Mouse (Mus musculus) neutrophil, adult 5-6 weeks (primary cell): ENCODE data around the gene Id3. TPM values are rescaled to one million over a fixed set of nuclear protein-coding genes. Genes with fewer than 3 reads are reported as not detected.
A peak's percentile ranks its signal among the peaks of the same experiment; 100 is the strongest.

Source experiments
- ATAC-seq: fragments of 151-379, 151-347 bp; 2 replicates; pipeline ENCODE4 v1.8.0; 2017; ENCODE audit warnings: mild to moderate bottlenecking, moderate TSS enrichment; ENCODE audit not compliant: insufficient number of reproducible peaks, poor library complexity, low FRiP score, severe bottlenecking; ENCODE audit errors: extremely low read depth
- total RNA-seq: library from RNA; stranded (forward); fragments of 200-1000 nt; gene quantifications from 2 replicates; pipeline ENCODE4 v1.2.3, GENCODE M21; 2017

Gene Id3
- total RNA-seq, 1 experiment from 2014 or later = 25.4 TPM

- ATAC-seq = no peak
These were observed 20.0 kb upstream of the Id3 start for GRCm38 (mm10) chr4:136123111-136123791.

- no peak for ATAC-seq
These were observed 19.5 kb upstream of the Id3 start for GRCm38 (mm10) chr4:136123792-136124161.

DNA sequence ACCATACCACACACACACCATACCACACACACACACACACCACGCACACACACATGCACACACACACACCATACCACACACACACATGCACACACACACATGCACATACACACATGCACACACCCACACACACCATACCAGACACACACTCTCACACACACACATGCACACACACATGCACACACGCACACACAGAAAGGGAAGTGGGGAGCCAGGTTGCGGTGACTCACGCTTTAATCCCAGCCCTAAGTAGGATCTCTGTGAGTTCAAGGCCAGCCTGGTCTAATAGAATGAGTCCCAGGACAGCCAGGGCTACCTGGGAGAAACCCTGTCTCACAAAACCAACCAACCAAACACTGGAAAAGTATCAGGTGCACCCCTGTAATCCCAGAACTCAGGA is 18.7 kb upstream of the Id3 start:
- no peak for ATAC-seq

GRCm38 (mm10) chr4:136125458-136125857 is 17.8 kb upstream of the Id3 start:
- ATAC-seq = no peak

GRCm38 (mm10) chr4:136126019-136126418 is 17.3 kb upstream of the Id3 start:
- no peak for ATAC-seq

DNA sequence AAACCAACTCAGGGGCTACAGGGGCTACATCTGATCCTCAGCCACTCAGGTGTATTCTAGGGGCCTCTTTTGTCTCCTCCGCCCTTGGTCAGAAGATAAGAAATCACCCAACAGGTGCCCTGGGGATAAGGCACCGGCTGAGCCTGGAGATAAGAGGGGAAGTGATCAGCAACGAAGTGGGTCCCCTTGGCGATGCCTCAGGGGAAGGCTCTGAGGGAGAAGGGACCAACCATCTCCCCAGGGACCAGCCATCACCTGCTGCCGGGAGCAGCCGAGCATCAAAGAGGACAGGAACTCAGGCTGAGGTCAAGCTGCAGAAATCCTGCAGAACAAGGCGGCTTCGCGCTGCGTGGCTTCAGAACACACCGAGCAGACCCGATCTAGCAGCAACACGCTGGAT is 15.6 kb upstream of the Id3 start:
- no peak for ATAC-seq

- ATAC-seq = no peak
These were observed 13.5 kb upstream of the Id3 start for GRCm38 (mm10) chr4:136129842-136130241.

- no peak for ATAC-seq
These were observed 9.5 kb upstream of the Id3 start for GRCm38 (mm10) chr4:136133801-136134200.

- no peak for ATAC-seq
These were observed 8.8 kb upstream of the Id3 start for GRCm38 (mm10) chr4:136134418-136134977.

GRCm38 (mm10) chr4:136134978-136135873 is 8.1 kb upstream of the Id3 start:
- no peak for ATAC-seq

DNA sequence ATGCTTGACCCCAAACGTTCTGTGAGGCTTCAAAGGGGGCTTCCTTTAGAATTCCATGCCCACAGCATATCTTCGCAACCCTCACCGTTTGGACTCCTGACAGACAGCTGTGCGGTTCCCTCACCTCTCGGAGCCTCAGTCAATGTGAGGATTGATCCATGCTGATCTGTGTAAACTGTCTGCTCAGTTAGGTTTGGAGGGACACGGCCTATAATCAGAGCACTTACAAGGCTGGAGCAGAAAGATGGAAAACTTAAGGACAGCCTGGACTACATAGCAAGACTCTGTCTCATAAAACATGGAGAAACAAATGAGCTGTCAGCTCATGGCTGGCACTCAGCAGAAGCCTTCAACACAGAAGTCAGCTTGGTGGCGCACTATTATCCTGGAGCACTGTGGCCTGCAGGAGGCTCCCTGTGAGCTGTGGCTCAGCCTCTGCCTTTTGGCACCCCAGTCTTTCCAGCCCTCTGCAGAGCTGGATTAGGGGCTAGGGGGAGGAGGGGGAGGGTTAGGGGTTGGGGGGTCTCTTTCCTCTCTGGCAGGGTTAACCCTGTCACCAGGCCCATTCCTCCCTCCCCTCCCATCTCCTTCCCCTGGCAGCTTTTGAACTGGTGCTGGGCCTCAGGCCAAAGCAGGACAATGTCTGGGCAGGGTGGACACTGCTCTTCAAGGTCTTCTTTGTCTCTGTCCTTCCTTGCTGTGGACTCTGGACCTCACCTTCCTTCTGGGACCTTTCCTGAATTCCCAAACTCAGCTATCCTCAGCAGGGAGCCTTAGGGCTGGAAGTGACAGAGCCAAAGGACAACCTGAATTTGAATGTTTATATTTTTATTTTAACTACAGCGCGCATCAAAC is 7.2 kb upstream of the Id3 start:
- no peak for ATAC-seq

GRCm38 (mm10) chr4:136139326-136140110 is 3.8 kb upstream of the Id3 start:
- ATAC-seq = no peak

- ATAC-seq = peak; percentile 24; the same call in 1 of the 2 replicates
These were observed 2.7 kb upstream of the Id3 start for GRCm38 (mm10) chr4:136140327-136141250.

DNA sequence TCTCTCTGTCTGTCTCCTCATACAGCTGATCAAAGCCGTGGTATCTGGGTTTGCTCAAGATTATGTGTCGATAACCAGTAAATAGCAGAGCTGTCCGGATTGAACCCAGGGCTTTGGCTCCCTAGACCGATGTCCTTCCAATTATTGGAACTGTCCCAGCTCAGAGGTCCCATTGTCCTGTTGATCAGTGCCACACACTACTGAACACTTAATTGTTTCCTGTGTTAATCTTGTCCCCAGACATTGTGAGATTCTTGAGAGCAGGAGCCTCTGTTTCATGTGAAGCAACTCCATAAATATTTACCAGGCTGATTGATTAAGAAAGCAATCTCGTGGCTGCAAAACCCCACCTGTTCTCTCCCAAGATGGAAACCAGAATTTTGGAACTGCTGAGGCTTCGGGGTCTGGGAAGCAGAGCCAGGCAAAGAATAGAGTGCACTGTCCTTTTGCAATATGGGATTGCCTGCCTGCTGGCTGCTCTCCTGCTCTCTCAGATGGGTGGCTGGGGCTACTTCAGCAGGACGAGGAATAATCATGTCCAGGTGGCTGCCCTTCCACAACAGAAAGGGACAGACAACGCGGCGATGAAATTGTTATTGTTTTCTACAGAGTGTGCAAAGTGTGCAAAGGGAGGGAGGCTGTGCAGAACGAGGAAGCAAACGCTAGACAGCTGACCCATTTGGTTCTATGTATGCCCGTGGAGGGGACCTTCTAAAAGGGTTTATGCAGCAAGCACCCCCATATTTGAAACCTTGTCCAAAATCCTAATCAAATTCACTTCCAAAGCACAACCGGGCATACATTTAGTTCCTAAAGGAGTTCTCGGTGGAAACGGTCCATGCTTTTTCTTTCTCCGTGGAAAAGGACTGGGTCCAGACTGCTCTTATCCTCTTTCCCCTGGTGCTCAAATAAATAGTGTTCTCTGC is 767 bp upstream of the Id3 start:
- no peak for ATAC-seq

DNA sequence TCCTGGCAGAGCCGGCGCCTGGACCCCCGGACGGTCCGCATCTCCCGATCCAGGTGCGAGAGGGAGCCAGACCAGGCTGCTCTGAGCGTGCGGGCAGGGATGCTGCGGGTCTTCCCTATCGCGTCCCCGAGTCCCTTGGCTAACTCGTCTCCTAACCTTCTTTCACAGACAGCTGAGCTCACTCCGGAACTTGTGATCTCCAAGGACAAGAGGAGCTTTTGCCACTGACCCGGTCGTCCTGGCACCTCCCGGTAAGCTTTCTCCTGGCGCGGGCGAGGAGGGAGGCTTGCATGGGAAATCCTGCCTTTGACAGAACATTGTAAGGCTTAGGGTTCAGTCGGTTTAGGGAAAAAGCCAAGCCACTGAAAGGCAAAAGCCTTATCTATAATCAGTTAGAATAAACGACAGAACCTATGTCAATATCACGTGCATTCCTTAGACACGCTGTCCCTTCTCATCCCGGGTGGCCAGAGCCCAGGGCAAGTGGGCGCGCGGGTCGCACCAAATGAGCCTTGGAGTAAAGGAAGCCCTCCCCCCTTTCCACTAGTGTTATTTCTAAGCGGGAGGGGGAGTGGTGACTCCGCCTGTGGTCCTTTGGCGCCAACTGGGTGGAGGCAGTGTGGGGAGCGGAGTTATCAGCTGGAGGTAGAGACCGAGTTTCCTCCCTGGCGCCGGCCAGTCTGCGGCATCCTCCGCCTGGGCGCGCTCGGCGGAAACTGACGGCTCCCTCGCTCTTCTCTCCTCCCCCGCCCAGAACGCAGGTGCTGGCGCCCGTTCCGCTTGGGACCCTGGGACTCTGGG is 1.0 kb downstream of the Id3 start:
- no peak for ATAC-seq

DNA sequence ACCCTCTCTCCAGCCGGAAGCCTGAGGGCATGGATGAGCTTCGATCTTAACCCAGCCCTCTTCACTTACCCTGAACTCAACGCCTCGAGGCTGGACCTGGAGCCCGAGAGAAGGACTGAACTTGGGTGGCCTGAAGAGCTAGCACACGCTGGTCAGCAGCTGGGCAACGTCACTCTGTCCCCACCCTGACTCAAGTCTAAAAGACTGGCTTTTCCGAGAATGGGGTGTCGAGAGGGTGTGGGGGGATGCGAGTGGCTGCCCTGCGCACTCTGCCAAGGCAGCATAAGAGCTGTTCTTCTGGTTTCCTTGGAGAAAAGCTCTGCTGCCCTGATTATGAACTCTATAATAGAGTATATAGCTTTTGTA is 1.6 kb downstream of the Id3 start:
- ATAC-seq = no peak
